Mouse (Mus musculus): ENCODE results near the gene Olfr5. TPM values are rescaled to one million over a fixed set of nuclear protein-coding genes. Genes with fewer than 3 reads are reported as not detected.

The Olfr5 gene
- not detected in 2 replicates for polyA plus RNA-seq (2012; rRNA removed; ENCODE audit: low replicate concordance)

GRCm38 (mm10) chr7:6486841-6487240, at the start of gene Olfr5:
Gene Olfr5, minus strand, starts transcription at chr7:6486941.

GRCm38 (mm10) chr7:6522850-6523249, 36.1 kb upstream of the Olfr5 start, which contains the start of gene Olfr1349:
Gene Olfr1349, minus strand, starts transcription at chr7:6522950.

GRCm38 (mm10) chr7:6508648-6509047, 21.9 kb upstream of the Olfr5 start, which contains the start of gene Olfr1348:
Gene Olfr1348, minus strand, starts transcription at chr7:6508748.

GRCm38 (mm10) chr7:6499655-6500054, 12.9 kb upstream of the Olfr5 start, which contains the start of gene Olfr1347:
Gene Olfr1347, minus strand, starts transcription at chr7:6499755.

GRCm38 (mm10) chr7:6466951-6467350, 19.8 kb downstream of the Olfr5 start, which contains the start of gene Olfr1346:
Gene Olfr1346, plus strand, starts transcription at chr7:6467101.

GRCm38 (mm10) chr7:6455868-6456267, 30.9 kb downstream of the Olfr5 start, which contains the start of gene Olfr1336:
Gene Olfr1336, plus strand, starts transcription at chr7:6456168.

GRCm38 (mm10) chr7:6438388-6438787, 48.4 kb downstream of the Olfr5 start, which contains the start of gene Olfr1344:
Gene Olfr1344, plus strand, starts transcription at chr7:6438688.

Other genes starting within 250 kb of the Olfr5 start
- not detected in 2 replicates for gene Epp13, start 234.2 kb downstream of the Olfr5 start, polyA plus RNA-seq (2012; rRNA removed; ENCODE audit: low replicate concordance)
- 0.12 TPM in 1 of 2 replicates, not detected in the other for gene Zfp667, start 200.4 kb downstream of the Olfr5 start, polyA plus RNA-seq (2012; rRNA removed; ENCODE audit: low replicate concordance)
- gene Zfp583, start 155.7 kb downstream of the Olfr5 start, polyA plus RNA-seq (2012; rRNA removed; ENCODE audit: low replicate concordance): not detected in 2 replicates
- gene Gm3854, start 143.2 kb downstream of the Olfr5 start, polyA plus RNA-seq (2012; rRNA removed; ENCODE audit: low replicate concordance): not detected in 2 replicates
- gene Zfp78, start 123.7 kb downstream of the Olfr5 start, polyA plus RNA-seq (2012; rRNA removed; ENCODE audit: low replicate concordance): 0.02 TPM in 1 of 2 replicates, not detected in the other
- gene Zfp28, start 103.6 kb downstream of the Olfr5 start, polyA plus RNA-seq (2012; rRNA removed; ENCODE audit: low replicate concordance): 0.18 and 0.23 TPM in 2 replicates
- not detected in 2 replicates for gene Smim17, start 88.2 kb downstream of the Olfr5 start, polyA plus RNA-seq (2012; rRNA removed; ENCODE audit: low replicate concordance)
- not detected in 2 replicates for gene Gm20715, start 76.7 kb downstream of the Olfr5 start, polyA plus RNA-seq (2012; rRNA removed; ENCODE audit: low replicate concordance)
- not detected in 2 replicates for gene Olfr1344, start 48.3 kb downstream of the Olfr5 start, polyA plus RNA-seq (2012; rRNA removed; ENCODE audit: low replicate concordance)
- gene Olfr1336, start 30.8 kb downstream of the Olfr5 start, polyA plus RNA-seq (2012; rRNA removed; ENCODE audit: low replicate concordance): not detected in 2 replicates
- gene Olfr1346, start 19.8 kb downstream of the Olfr5 start, polyA plus RNA-seq (2012; rRNA removed; ENCODE audit: low replicate concordance): not detected in 2 replicates
- gene Olfr1347, start 12.8 kb upstream of the Olfr5 start, polyA plus RNA-seq (2012; rRNA removed; ENCODE audit: low replicate concordance): not detected in 2 replicates
- not detected in 2 replicates for gene Olfr1348, start 21.8 kb upstream of the Olfr5 start, polyA plus RNA-seq (2012; rRNA removed; ENCODE audit: low replicate concordance)
- gene Olfr1349, start 36.0 kb upstream of the Olfr5 start, polyA plus RNA-seq (2012; rRNA removed; ENCODE audit: low replicate concordance): not detected in 2 replicates
- gene Olfr1350, start 77.9 kb upstream of the Olfr5 start, polyA plus RNA-seq (2012; rRNA removed; ENCODE audit: low replicate concordance): not detected in 2 replicates
- gene Zim1, start 209.5 kb upstream of the Olfr5 start, polyA plus RNA-seq (2012; rRNA removed; ENCODE audit: low replicate concordance): 0.04 TPM in 1 of 2 replicates, not detected in the other
- gene Peg3, start 243.5 kb upstream of the Olfr5 start, polyA plus RNA-seq (2012; rRNA removed; ENCODE audit: low replicate concordance): 0.28 and 0.79 TPM in 2 replicates
- gene Usp29, start 243.6 kb upstream of the Olfr5 start, polyA plus RNA-seq (2012; rRNA removed; ENCODE audit: low replicate concordance): not detected in 2 replicates